Mouse (Mus musculus) kidney, postnatal 0 days (tissue): Measurements from ENCODE around the gene H2-DMb1. TPM values are rescaled to one million over a fixed set of nuclear protein-coding genes. Genes with fewer than 3 reads are reported as not detected.
A peak's percentile ranks its signal among the peaks of the same experiment; 100 is the strongest.

Experiments
- ATAC-seq: fragments of 200-750 bp; cut with Nextera tagmentation; replicated peaks from 2 replicates; pipeline ENCODE4 v1.8.0; 2017; ENCODE audit warnings: low read depth, moderate number of reproducible peaks, moderate TSS enrichment, moderate library complexity; ENCODE audit not compliant: low FRiP score
- DNase-seq: peaks from one replicate; pipeline ENCODE4 v3.0.0-alpha.2; 2016; ENCODE audit warnings: low spot score
- H3K27ac ChIP-seq: fragments of 300-500 bp; sonication (generic); 2 replicates; pipeline ENCODE4 v1.5.1; 2014; ENCODE audit warnings: mild to moderate bottlenecking
- H3K27me3 ChIP-seq: fragments of 300-500 bp; sonication (generic); 2 replicates; pipeline ENCODE4 v1.6.1; 2014; ENCODE audit warnings: low read length, mixed read lengths; ENCODE audit not compliant: insufficient read depth
- H3K36me3 ChIP-seq: fragments of 300-500 bp; sonication (generic); 2 replicates; pipeline ENCODE4 v1.6.1; 2014; ENCODE audit warnings: low read length, mixed read lengths; ENCODE audit not compliant: insufficient read depth
- H3K4me1 ChIP-seq: fragments of 300-500 bp; sonication (generic); replicated peaks from 2 replicates; pipeline ENCODE4 v1.6.1; 2014; ENCODE audit warnings: antibody characterized with exemption, low read length, mixed read lengths; ENCODE audit not compliant: insufficient read depth
- H3K4me2 ChIP-seq: fragments of 300-500 bp; sonication (generic); 2 replicates; pipeline ENCODE4 v1.6.1; 2014; ENCODE audit warnings: mild to moderate bottlenecking, low read length, moderate library complexity, mixed read lengths
- H3K4me3 ChIP-seq: fragments of 300-500 bp; sonication (generic); replicated peaks from 2 replicates; pipeline ENCODE4 v1.5.1; 2014; ENCODE audit warnings: low read depth, low read length
- H3K9ac ChIP-seq: fragments of 300-500 bp; sonication (generic); 2 replicates; pipeline ENCODE4 v1.6.1; 2014; ENCODE audit warnings: low read depth, low read length
- H3K9me3 ChIP-seq: fragments of 300-500 bp; sonication (generic); replicated peaks from 2 replicates; pipeline ENCODE4 v1.6.1; 2016; ENCODE audit warnings: low read length, inconsistent platforms, mixed read lengths
- CTCF ChIP-seq: IDR thresholded peaks from 2 replicates; pipeline ENCODE4 v1.5.1; 2016; ENCODE audit warnings: antibody characterized with exemption, low read depth, mild to moderate bottlenecking, moderate library complexity
- WGBS: fragments of 180-500 bp; shearing (Covaris S2); extraction: QIAGEN DNeasy Blood & Tissue Kit; methylation state at CpG from one replicate; pipeline ENCODE4 v1.1.7; 2014; 5-methylcytosine and 5-hydroxymethylcytosine counted together
- polyA plus RNA-seq: library from polyadenylated mRNA; unstranded; fragments of >200 nt; fragmentation: Nextera tagmentation; extraction: Ambion mirVana; gene quantifications from 2 replicates; pipeline ENCODE4 v1.2.1, GENCODE M21; 2015

H2-DMb1 gene
- polyA plus RNA-seq, 1 experiment from 2014 or later = 12.9 TPM

DNA sequence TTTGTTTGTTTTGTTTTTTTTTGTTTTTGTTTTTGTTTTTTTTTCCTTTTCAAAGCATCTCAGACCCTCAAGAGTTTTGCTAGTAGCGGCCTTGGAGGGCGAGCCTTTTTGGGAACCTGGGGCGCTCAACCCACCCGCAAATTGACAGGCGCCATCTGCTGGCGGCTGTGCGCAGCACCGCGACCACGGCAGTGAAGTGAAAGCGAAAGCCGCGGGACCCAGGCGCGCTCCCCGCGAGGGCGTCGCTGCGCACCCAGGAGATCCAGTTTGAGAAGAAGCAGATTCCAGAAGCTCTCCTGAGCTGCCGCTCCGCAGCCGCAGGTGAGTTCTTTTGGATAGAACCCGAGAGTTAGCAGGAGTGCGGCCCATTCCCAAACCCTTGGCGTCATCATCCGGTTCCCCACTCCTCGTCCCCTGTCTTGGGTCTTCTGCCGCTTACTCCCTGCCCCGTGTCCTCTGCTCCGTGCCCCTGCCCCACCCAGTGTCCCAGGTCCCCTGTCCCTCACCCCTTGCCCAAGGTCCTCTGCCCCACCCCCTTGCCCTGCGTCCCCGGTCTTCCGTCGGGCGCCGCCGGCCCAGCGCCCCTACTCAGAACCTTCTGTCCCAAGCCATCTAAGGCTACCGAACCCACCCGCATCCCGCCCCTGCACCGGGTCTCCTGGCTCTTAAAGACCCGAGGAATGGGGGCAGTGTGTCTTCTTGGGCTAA is 51.6 kb downstream of the H2-DMb1 start:
- Histone ChIP-seq H3K27ac (peak overlapping the region; percentile 6; the same call in 1 of the 2 replicates), H3K4me2 (peak overlapping the region; percentile 96), H3K36me3 (no peaks in the 10 kb centered on the region), H3K9me3 (no peaks in the 10 kb centered on the region), H3K9ac (peak overlapping the region; percentile 77), H3K27me3 (no peaks in the 10 kb centered on the region), H3K4me1 (no peaks in the 10 kb centered on the region; the same call in 1 of the 2 replicates), H3K4me3 (peak overlapping the region; percentile 82)
- whole genome bisulfite sequencing = under 1% methylated on average over 44 of the region's 44 CpGs
- TF ChIP-seq CTCF = peak; percentile 84
- ATAC-seq (peak; percentile 33; the same call in 1 of the 2 replicates), DNase-seq (peak; percentile 81)

DNA sequence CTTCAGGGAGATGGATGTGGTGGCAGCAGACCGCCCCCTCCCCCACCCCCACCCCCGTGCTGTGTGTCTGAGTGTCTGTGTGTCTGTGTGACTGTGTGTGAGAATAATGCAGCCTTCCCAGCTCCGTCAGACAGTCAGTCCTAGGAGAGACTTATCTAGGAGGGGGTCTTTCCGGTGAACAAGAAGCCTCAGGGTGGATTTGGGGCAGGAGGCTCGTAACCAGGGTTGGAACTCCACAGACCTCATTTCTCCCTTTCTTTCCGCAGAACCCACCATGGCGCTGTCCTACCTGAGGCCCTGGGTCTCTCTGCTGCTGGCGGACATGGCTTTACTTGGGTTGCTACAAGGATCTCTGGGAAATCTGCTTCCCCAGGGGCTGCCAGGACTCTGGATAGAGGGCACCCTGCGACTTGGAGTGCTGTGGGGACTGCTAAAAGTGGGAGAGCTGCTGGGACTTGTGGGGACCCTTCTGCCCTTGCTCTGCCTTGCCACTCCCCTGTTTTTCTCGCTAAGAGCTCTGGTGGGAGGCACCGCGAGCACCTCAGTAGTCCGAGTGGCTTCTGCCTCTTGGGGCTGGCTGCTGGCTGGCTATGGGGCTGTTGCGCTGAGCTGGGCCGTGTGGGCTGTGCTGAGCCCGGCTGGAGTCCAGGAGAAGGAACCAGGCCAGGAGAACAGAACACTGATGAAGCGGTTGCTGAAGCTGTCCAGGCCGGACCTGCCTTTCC is 52.3 kb downstream of the H2-DMb1 start:
- Histone ChIP-seq H3K4me3 (peak overlapping the region; percentile 82), H3K4me1 (no peaks in the 10 kb centered on the region; the same call in 1 of the 2 replicates), H3K9ac (peak overlapping the region; percentile 77), H3K27ac (no peak overlapping the region), H3K9me3 (no peaks in the 10 kb centered on the region), H3K4me2 (peak overlapping the region; percentile 96), H3K36me3 (no peaks in the 10 kb centered on the region), H3K27me3 (no peaks in the 10 kb centered on the region)
- DNase-seq (no peak), ATAC-seq (peak; percentile 6; the same call in 1 of the 2 replicates)
- 19% methylated on average over 18 of the region's 18 CpGs for WGBS
- TF ChIP-seq CTCF = no peak

DNA sequence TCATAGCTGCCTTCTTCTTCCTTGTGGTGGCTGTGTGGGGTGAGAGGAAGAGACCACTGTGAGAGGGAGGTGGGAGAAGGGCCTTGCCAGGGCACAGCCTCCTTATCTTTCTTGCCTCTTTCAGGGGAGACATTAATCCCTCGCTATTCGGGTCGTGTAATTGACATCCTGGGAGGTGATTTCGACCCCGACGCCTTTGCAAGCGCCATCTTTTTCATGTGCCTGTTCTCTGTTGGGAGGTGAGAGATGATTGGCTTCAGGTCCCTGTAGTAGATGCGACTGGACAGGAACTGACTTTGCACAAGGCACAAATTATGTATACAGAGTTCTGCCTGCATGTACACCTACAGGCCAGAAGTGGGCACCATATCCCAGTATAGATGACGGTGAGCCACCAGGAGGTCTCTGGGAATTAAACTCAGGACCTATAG is 52.9 kb downstream of the H2-DMb1 start:
- WGBS = 26% methylated on average over 9 of the region's 9 CpGs
- Histone ChIP-seq H3K27me3 (no peaks in the 10 kb centered on the region), H3K9ac (no peak overlapping the region), H3K36me3 (no peaks in the 10 kb centered on the region), H3K4me2 (peak overlapping the region; percentile 96), H3K27ac (no peak overlapping the region), H3K4me3 (no peak overlapping the region), H3K4me1 (no peaks in the 10 kb centered on the region; the same call in 1 of the 2 replicates), H3K9me3 (no peaks in the 10 kb centered on the region)
- DNase-seq (peak; percentile 76), ATAC-seq (no peak)
- peak; percentile 75 for TF ChIP-seq CTCF

DNA sequence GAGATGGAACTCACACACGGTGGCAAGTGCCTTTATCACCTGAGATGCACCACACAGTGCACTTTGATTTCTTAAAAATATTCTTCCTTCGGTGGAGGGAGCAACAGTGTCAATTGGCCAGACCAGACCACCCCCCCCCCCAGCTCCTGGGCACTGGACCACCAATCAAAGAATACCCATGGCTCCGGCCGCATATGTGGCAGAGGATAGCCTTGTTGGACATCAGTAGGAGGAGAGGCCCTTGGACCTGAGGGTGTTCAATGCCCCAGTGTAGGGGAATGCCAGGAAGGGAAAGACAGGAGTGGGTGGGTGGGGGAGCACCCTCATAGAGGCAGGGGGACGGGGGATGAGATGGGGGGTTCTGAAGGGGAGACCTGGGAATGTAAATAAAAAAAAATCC is 53.9 kb downstream of the H2-DMb1 start:
- H3K4me2 ChIP-seq = no peak overlapping the region
- no peak for ATAC-seq
- H3K36me3 ChIP-seq = no peaks in the 10 kb centered on the region
- 88% methylated on average over 5 of the region's 5 CpGs for WGBS
- H3K27ac ChIP-seq = no peak overlapping the region
- H3K4me3 ChIP-seq = no peak overlapping the region
- H3K9me3 ChIP-seq = no peaks in the 10 kb centered on the region
- TF ChIP-seq CTCF = no peak
- no peaks in the 10 kb centered on the region; the same call in 1 of the 2 replicates for H3K4me1 ChIP-seq
- DNase-seq = no peak
- no peaks in the 10 kb centered on the region for H3K27me3 ChIP-seq
- H3K9ac ChIP-seq = no peak overlapping the region

DNA sequence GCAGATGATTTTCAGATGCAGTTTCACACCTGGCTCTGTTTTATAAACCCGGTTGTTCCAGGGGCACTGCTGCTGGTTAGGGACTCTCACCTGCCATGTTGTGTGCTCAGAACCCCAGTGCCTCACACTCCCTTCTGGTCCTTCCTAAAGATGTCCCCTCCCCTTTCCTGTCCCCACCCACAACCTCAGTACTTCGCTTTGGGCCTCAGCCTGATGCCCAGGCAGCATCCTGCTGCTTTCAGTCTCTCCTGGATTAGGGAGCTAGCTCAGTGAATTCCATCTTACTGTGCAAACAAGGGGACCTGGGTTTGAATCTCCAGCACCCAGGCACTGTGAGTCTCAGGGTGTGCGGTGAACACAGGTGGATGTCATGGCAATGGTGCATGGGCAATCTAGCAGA is 54.6 kb downstream of the H2-DMb1 start:
- no peaks in the 10 kb centered on the region for H3K36me3 ChIP-seq
- H3K9ac ChIP-seq = no peak overlapping the region
- H3K4me1 ChIP-seq = no peaks in the 10 kb centered on the region; the same call in 1 of the 2 replicates
- H3K4me2 ChIP-seq = no peak overlapping the region
- H3K27ac ChIP-seq = no peak overlapping the region
- H3K27me3 ChIP-seq = no peaks in the 10 kb centered on the region
- WGBS = 67% methylated on average over 3 of the region's 3 CpGs
- no peak for ATAC-seq
- no peak for TF ChIP-seq CTCF
- no peak for DNase-seq
- no peak overlapping the region for H3K4me3 ChIP-seq
- H3K9me3 ChIP-seq = no peaks in the 10 kb centered on the region

DNA sequence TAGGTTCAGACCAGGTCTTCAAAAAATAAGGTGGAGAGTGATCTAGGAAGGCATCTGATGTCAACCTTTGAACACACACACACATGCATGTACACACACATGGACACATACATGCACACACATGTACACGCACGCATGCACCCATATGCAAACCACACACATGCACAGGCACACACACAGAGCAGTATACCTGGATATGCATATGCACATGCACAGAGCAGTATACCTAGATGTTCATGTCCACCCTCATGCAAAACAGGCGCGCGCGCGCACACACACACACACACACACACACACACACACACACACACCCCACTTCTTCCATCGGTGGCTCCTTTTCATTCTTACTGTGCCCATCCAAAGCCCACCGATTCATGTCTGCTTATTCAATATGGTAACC is 55.0 kb downstream of the H2-DMb1 start:
- Histone ChIP-seq H3K4me2 (no peak overlapping the region), H3K9me3 (no peaks in the 10 kb centered on the region), H3K36me3 (no peaks in the 10 kb centered on the region), H3K27ac (no peak overlapping the region), H3K9ac (no peak overlapping the region), H3K27me3 (0 out of 2 replicates have a peak, but pooled peaks cover 3% of the 10 kb centered on the region), H3K4me1 (no peaks in the 10 kb centered on the region; the same call in 1 of the 2 replicates), H3K4me3 (no peak overlapping the region)
- no peak for ATAC-seq
- DNase-seq = no peak
- no peak for TF ChIP-seq CTCF
- WGBS = 97% methylated on average over 9 of the region's 9 CpGs
